Mouse (Mus musculus) gastrocnemius, postnatal 25 days (tissue): ENCODE results near the gene Gm5890. TPM values are rescaled to one million over a fixed set of nuclear protein-coding genes. Genes with fewer than 3 reads are reported as not detected.
"Not testable (repeated sequence)": the region's sequence is repeated elsewhere in the genome, so short reads cannot be mapped to it uniquely, and the experiment has no call there.

Experiments used
- DNase-seq: peaks from one replicate; pipeline ENCODE4 v3.0.0; 2022
- long read RNA-seq, 2 experiments: library from polyadenylated mRNA; stranded (forward); transcript quantifications; one replicate each; pipeline ENCODE4 v2.0.0; 2021
- total RNA-seq, 2 experiments: library from RNA; stranded (reverse); gene quantifications; 1 replicate in 1 of 2; 2 replicates in 1 of 2; pipeline ENCODE4 v1.2.3; 2021

Gm5890 gene
- total RNA-seq, result not detected
- long read RNA-seq, experiment 1, result 0 reads
- long read RNA-seq, experiment 2, result 0 reads

DNA sequence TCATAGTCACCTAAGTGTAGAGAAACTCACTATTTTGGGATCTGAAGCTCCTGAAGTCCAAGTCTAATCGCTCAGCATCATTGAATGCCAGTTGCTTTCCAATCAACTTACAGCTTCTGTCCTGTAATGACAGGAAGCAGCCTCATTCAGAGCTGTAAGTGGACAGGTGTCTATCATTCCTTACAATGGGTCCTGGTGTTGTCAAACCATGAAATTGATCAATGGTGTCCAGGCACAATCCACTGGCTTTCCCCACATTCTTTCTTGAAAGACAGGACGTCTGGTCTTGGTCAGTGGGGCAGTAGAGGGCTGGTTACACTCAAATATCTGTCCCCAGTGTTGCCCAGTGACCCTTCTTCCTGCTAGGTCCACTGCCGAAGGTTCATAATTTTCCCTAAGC, at the start of gene Gm5890:
TSS of gene Gm5890 (minus strand) at position 101 of the 400 bp plus-strand sequence.
- DNase-seq, result not testable (repeated sequence)

DNA sequence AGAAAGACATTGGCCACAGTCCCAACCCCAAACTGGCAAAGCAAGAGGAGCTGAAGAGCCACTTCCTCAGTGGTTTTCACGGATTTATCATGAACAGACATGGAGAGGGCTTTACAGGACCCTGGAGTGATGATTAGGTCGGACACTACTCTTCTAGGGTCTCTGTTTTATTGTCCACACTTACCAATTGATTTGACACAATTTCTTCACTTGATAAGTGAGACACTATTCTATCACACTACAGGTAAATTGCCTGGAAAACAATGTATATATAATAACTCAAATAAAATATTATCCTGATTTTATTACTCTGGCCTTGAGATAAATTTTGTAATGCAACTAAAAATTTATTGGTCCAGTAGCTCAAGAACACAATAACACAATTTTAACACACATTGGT, 28.9 kb downstream of the Gm5890 start, which contains the start of gene Gm4498:
TSS of gene Gm4498 (minus strand) at position 101 of the 400 bp plus-strand sequence.
- DNase-seq, result not testable (repeated sequence)

Other genes starting within 250 kb of the Gm5890 start
- gene Vmn1r91, start 163.2 kb downstream of the Gm5890 start, total RNA-seq, result not detected
- gene Gm16442, start 140.3 kb downstream of the Gm5890 start, total RNA-seq, result not detected
- gene Vmn1r93, start 123.7 kb downstream of the Gm5890 start, total RNA-seq, result not detected
- gene Vmn1r94, start 94.5 kb downstream of the Gm5890 start, total RNA-seq, result not detected
- gene Vmn1r95, start 69.1 kb downstream of the Gm5890 start, total RNA-seq, result not detected
- not detected for gene Gm6164, start 57.2 kb downstream of the Gm5890 start, total RNA-seq
- gene Gm4498, start 29.0 kb downstream of the Gm5890 start, total RNA-seq, result not detected
- not detected for gene Gm4133, start 71.2 kb upstream of the Gm5890 start, total RNA-seq
- not detected for gene Gm5728, start 112.6 kb upstream of the Gm5890 start, total RNA-seq
- gene Vmn1r100, start 155.1 kb upstream of the Gm5890 start, total RNA-seq, result not detected
- gene Vmn1r101, start 179.8 kb upstream of the Gm5890 start, total RNA-seq, result not detected
- not detected for gene Gm10670, start 212.1 kb upstream of the Gm5890 start, total RNA-seq
- gene Vmn1r103, start 247.7 kb upstream of the Gm5890 start, total RNA-seq, result not detected